Mouse (Mus musculus) forebrain, postnatal 0 days (tissue): ENCODE results near the gene Stxbp1. TPM values are rescaled to one million over a fixed set of nuclear protein-coding genes. Genes with fewer than 3 reads are reported as not detected.

Experiments used
- ATAC-seq: fragments of 200-750 bp; cut with Nextera tagmentation; 2 replicates; pipeline ENCODE4 v1.8.0; 2017; ENCODE audit warnings: mild to moderate bottlenecking, moderate library complexity
- DNase-seq: peaks from one replicate; pipeline ENCODE4 v3.0.0-alpha.2; 2015
- H3K27ac ChIP-seq: fragments of 300-500 bp; sonication (generic); 2 replicates; pipeline ENCODE4 v1.5.1; 2014; ENCODE audit warnings: low read depth, mild to moderate bottlenecking, antibody characterized with exemption, low read length, moderate library complexity, mixed read lengths
- H3K27me3 ChIP-seq: fragments of 300-500 bp; sonication (generic); 2 replicates; pipeline ENCODE4 v1.6.1; 2014; ENCODE audit warnings: mild to moderate bottlenecking, low read length, mixed read lengths; ENCODE audit not compliant: insufficient read depth
- H3K36me3 ChIP-seq: fragments of 300-500 bp; sonication (generic); 2 replicates; pipeline ENCODE4 v1.6.1; 2014; ENCODE audit warnings: mild to moderate bottlenecking, moderate library complexity; ENCODE audit not compliant: insufficient read depth
- H3K4me1 ChIP-seq: fragments of 300-500 bp; sonication (generic); 2 replicates; pipeline ENCODE4 v1.6.1; 2014; ENCODE audit warnings: antibody characterized with exemption; ENCODE audit not compliant: insufficient read depth
- H3K4me2 ChIP-seq: fragments of 300-500 bp; sonication (generic); 2 replicates; pipeline ENCODE4 v1.6.1; 2014; ENCODE audit warnings: low read depth, mild to moderate bottlenecking, moderate library complexity
- H3K4me3 ChIP-seq: fragments of 300-500 bp; sonication (generic); 2 replicates; pipeline ENCODE4 v1.5.1; 2014; ENCODE audit warnings: low read depth, low read length, mixed read lengths
- H3K9ac ChIP-seq: fragments of 300-500 bp; sonication (generic); 2 replicates; pipeline ENCODE4 v1.6.1; 2014; ENCODE audit warnings: mild to moderate bottlenecking
- H3K9me3 ChIP-seq: fragments of 300-500 bp; sonication (generic); 2 replicates; pipeline ENCODE4 v1.6.1; 2016; ENCODE audit warnings: low read length
- CTCF ChIP-seq: sonication (generic); IDR thresholded peaks from 2 replicates; pipeline ENCODE4 v1.5.1; 2016; ENCODE audit warnings: antibody characterized with exemption, control low read depth, low read depth
- WGBS: fragments of 180-500 bp; shearing (Covaris S2); extraction: QIAGEN DNeasy Blood & Tissue Kit; methylation state at CpG from one replicate; pipeline ENCODE4 v1.1.7; 2014; 5-methylcytosine and 5-hydroxymethylcytosine counted together
- polyA plus RNA-seq: library from polyadenylated mRNA; unstranded; fragments of >200 nt; fragmentation: Nextera tagmentation; extraction: Ambion mirVana; gene quantifications from 2 replicates; pipeline ENCODE4 v1.2.1, GENCODE M21; 2015
- total RNA-seq: library from RNA; depleted of rRNA; stranded (reverse); fragments of >200 nt; gene quantifications from 2 replicates; pipeline ENCODE4 v1.2.3, GENCODE M21; 2014

The Stxbp1 gene
- total and polyA plus RNA-seq, 2 experiments from 2014 or later: 135 to 350 TPM

- Histone ChIP-seq H3K27ac (no peak overlapping the region), H3K4me3 (no peak overlapping the region), H3K4me1 (no peaks in the 10 kb centered on the region), H3K27me3 (no peaks in the 10 kb centered on the region), H3K4me2 (no peak overlapping the region), H3K36me3 (peaks cover 74% of the 10 kb centered on the region), H3K9me3 (no peaks in the 10 kb centered on the region), H3K9ac (no peak overlapping the region)
- ATAC-seq (no peak), DNase-seq (no peak)
- peak; percentile 30; the same call in 1 of the 2 replicates for TF ChIP-seq CTCF
- WGBS: 66% methylated on average over 10 of the region's 10 CpGs
Measured at GRCm38 (mm10) chr2:32752181-32752580, 94.9 kb downstream of the Stxbp1 start.

- H3K36me3 ChIP-seq: peaks cover 79% of the 10 kb centered on the region
- no peak for DNase-seq
- H3K27ac ChIP-seq: no peak overlapping the region
- TF ChIP-seq CTCF: no peak
- no peaks in the 10 kb centered on the region for H3K9me3 ChIP-seq
- WGBS: 25% methylated on average over 10 of the region's 10 CpGs
- ATAC-seq: no peak
- no peaks in the 10 kb centered on the region for H3K4me1 ChIP-seq
- no peak overlapping the region for H3K4me3 ChIP-seq
- H3K27me3 ChIP-seq: no peaks in the 10 kb centered on the region
- H3K4me2 ChIP-seq: peak overlapping the region; percentile 13
- H3K9ac ChIP-seq: 0 out of 2 replicates have a peak overlapping the region, but pooled peaks have one; percentile 10
Measured at GRCm38 (mm10) chr2:32751665-32752033, 95.4 kb downstream of the Stxbp1 start.

GRCm38 (mm10) chr2:32750887-32751664 is 96.0 kb downstream of the Stxbp1 start:
- no peak overlapping the region for H3K27ac ChIP-seq
- peak; percentile 83 for ATAC-seq
- H3K4me1 ChIP-seq: no peaks in the 10 kb centered on the region
- no peak overlapping the region for H3K9ac ChIP-seq
- 10% methylated on average over 31 of the region's 31 CpGs for WGBS
- no peaks in the 10 kb centered on the region for H3K9me3 ChIP-seq
- no peaks in the 10 kb centered on the region for H3K27me3 ChIP-seq
- peaks cover 85% of the 10 kb centered on the region for H3K36me3 ChIP-seq
- peak; percentile 36 for DNase-seq
- TF ChIP-seq CTCF: no peak
- no peak overlapping the region for H3K4me3 ChIP-seq
- H3K4me2 ChIP-seq: peak overlapping the region; percentile 13

GRCm38 (mm10) chr2:32750199-32750598 is 96.8 kb downstream of the Stxbp1 start:
- H3K27ac ChIP-seq: no peak overlapping the region
- H3K27me3 ChIP-seq: no peaks in the 10 kb centered on the region
- ATAC-seq: no peak
- TF ChIP-seq CTCF: 0 out of 2 replicates have a peak, but pooled peaks have one; percentile 13
- peaks cover 94% of the 10 kb centered on the region for H3K36me3 ChIP-seq
- no peaks in the 10 kb centered on the region for H3K9me3 ChIP-seq
- no peak overlapping the region for H3K4me3 ChIP-seq
- DNase-seq: no peak
- H3K9ac ChIP-seq: no peak overlapping the region
- H3K4me1 ChIP-seq: no peaks in the 10 kb centered on the region
- 73% methylated on average over 7 of the region's 7 CpGs for WGBS
- no peak overlapping the region for H3K4me2 ChIP-seq

GRCm38 (mm10) chr2:32749082-32749481 is 98.0 kb downstream of the Stxbp1 start:
- H3K9me3 ChIP-seq: no peaks in the 10 kb centered on the region
- no peak for TF ChIP-seq CTCF
- H3K4me1 ChIP-seq: no peaks in the 10 kb centered on the region
- DNase-seq (no peak), ATAC-seq (no peak)
- H3K27me3 ChIP-seq: no peaks in the 10 kb centered on the region
- no peak overlapping the region for H3K9ac ChIP-seq
- H3K4me2 ChIP-seq: no peak overlapping the region
- 87% methylated on average over 16 of the region's 16 CpGs for WGBS
- peaks cover 94% of the 10 kb centered on the region for H3K36me3 ChIP-seq
- no peak overlapping the region for H3K27ac ChIP-seq
- H3K4me3 ChIP-seq: no peak overlapping the region

GRCm38 (mm10) chr2:32744272-32744982 is 102.6 kb downstream of the Stxbp1 start:
- TF ChIP-seq CTCF: no peak
- no peak overlapping the region for H3K4me3 ChIP-seq
- WGBS: 73% methylated on average over 15 of the region's 15 CpGs
- peaks cover 8% of the 10 kb centered on the region; the same call in 1 of the 2 replicates for H3K4me1 ChIP-seq
- H3K9ac ChIP-seq: no peak overlapping the region
- no peak overlapping the region for H3K27ac ChIP-seq
- no peak for DNase-seq
- peaks cover 50% of the 10 kb centered on the region for H3K36me3 ChIP-seq
- no peaks in the 10 kb centered on the region for H3K9me3 ChIP-seq
- no peak for ATAC-seq
- H3K27me3 ChIP-seq: no peaks in the 10 kb centered on the region
- H3K4me2 ChIP-seq: no peak overlapping the region

- no peaks in the 10 kb centered on the region for H3K9me3 ChIP-seq
- 0 out of 2 replicates have a peak, but pooled peaks have one; percentile 1 for TF ChIP-seq CTCF
- H3K4me3 ChIP-seq: peak overlapping the region; percentile 89
- peak overlapping the region; percentile 72 for H3K4me2 ChIP-seq
- 8% methylated on average over 18 of the region's 18 CpGs for WGBS
- no peaks in the 10 kb centered on the region for H3K27me3 ChIP-seq
- peak overlapping the region; percentile 92 for H3K9ac ChIP-seq
- ATAC-seq: peak; percentile 97
- H3K4me1 ChIP-seq: peaks cover 8% of the 10 kb centered on the region; the same call in 1 of the 2 replicates
- peak; percentile 95 for DNase-seq
- peaks cover 31% of the 10 kb centered on the region for H3K36me3 ChIP-seq
- H3K27ac ChIP-seq: peak overlapping the region; percentile 86
Measured at GRCm38 (mm10) chr2:32742173-32742531, 104.9 kb downstream of the Stxbp1 start.
